Mouse (Mus musculus): ENCODE data around the gene 5430427O19Rik. TPM values are rescaled to one million over a fixed set of nuclear protein-coding genes. Genes with fewer than 3 reads are reported as not detected.

The 5430427O19Rik gene
- not detected for polyA plus RNA-seq (2021)

DNA sequence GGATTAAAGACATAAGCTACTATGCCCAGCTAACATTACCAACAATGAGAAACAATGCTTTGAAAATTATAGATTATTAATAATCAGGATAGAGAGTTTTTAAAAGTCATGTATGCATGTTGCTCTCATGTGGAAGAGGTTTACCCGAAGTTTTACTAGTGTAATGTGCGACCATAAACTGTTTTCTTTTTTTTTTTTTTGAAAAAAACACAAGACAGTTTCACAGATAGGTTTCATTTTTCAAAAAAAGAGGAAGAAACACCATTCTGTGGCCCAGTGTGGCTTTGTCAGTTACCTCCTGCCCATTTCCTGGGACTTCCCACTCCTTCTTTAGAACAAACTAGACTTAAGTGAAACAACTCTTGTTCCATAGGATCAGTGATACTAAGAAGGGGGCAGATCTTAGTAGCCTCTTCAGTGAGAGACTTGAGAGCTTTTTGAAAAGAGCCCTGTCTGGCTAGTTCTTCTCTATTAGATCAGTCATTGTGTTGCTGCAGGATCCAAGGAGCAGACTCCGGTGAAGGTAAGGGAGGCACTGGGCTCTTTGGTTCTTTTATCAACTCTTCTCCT is at the start of gene 5430427O19Rik:
TSS of gene 5430427O19Rik (plus strand) at position 441 of the 570 bp plus-strand sequence.
- CTCF ChIA-PET = interaction anchor here (1.2 to 1.5 kb wide), 3 partner anchors 9 to 30 kb away, joined by 3 to 4 read pairs (median 3); no protein-coding TSS in a partner anchor
- DNase-seq (ENCODE audit: low read depth, low spot score) (no peak), ATAC-seq (no peak)

DNA sequence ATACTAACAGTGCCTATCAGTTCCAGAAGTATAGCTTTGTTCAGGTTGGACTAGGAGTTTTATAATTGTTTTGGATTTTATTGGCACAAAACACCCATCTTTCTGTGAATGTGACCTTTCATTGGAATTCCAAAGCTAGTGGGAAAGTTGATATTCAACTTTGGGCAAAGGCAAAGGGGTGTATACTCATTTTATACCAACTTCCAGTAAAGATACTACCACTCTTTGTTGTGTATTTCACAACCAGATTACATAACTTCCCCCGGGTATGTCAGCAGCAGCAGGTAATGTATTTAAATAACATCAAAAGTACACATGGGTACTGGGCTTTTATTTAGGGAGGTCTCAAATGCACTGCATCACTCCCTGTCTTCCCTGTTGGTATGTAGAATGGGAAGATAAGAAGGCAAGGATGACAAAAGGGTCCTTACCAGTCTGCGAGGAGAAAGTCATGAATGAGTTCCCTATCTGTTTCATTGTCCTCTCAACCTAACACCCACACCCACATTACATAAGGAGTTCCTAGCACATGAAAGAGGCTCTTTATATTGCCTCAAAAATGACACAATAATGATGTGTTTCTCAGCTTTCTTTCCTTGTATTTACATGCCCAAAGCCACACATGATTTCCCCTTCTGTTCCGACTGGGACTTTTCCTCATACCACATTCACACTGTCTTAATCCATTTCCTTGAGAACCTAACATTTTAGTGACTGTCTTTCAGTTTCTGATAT is 42.3 kb upstream of the 5430427O19Rik start:
- no peak for TF ChIP-seq CTCF (IDR thresholded peaks at IDR 0.05)
- H3K27me3 ChIP-seq = peaks cover 18% of the 10 kb centered on the region
- no peak for DNase-seq (ENCODE audit: low read depth, low spot score)
- ChIA-PET POLR2A (no interaction called here), CTCF (no interaction called here)
- no peak for ATAC-seq
- in situ Hi-C loops (cut with MboI; ENCODE audit: low pct_unique_long_range_greater_than_20kb) = no loop called here

More for the DNA sequence above, at the start of gene 5430427O19Rik:
- peaks cover 65% of the 10 kb centered on the region for H3K27me3 ChIP-seq
- POLR2A ChIA-PET = no interaction called here
- in situ Hi-C loops (cut with MboI; ENCODE audit: low pct_unique_long_range_greater_than_20kb) = loop anchor here (10.0 kb wide), 1 partner anchor 155 kb away; no protein-coding TSS in a partner anchor
- TF ChIP-seq CTCF (IDR thresholded peaks at IDR 0.05) = no peak

DNA sequence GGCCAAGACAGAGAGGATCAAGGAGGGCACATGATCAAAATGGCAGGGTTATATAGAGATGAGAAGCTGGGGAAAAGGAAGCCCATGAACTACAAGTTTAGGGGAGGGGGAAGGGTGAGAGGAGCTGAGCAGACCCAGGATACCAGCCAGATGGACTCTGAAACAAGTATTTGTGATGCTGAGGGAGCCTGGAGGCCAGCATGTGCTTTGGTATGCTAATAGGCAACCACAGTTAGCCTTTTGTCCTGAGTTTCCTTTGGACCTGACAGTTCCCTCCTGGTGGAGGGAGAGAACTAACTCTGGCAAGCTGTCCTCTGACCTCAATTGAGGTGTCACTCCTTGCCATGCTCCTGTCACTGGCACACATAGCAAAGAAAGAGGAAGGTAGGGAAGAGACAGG is 41.2 kb upstream of the 5430427O19Rik start:
- ChIA-PET CTCF (no interaction called here), POLR2A (no interaction called here)
- H3K27me3 ChIP-seq = peaks cover 18% of the 10 kb centered on the region
- no peak for DNase-seq (ENCODE audit: low read depth, low spot score)
- ATAC-seq = no peak
- no peak for TF ChIP-seq CTCF (IDR thresholded peaks at IDR 0.05)
- in situ Hi-C loops (cut with MboI; ENCODE audit: low pct_unique_long_range_greater_than_20kb) = no loop called here

DNA sequence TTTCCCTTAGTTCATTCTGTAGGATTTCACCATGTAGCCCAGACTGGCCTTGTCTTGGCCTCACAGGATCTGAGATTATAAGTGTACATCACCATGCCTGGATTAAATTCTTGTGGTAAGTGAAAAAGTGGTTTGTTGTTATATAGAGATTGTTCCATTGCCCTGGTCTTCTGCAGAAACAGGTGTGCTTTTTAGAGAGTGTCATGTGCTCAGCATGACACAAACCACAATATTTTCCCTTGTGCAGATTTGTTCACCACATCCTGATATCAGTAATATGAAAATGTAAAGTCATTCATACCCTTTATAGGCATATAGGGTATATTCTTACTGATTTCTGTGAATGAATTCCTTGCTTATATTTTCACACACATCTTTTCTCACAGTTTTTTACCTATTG is 31.0 kb upstream of the 5430427O19Rik start:
- POLR2A ChIA-PET = no interaction called here
- H3K27me3 ChIP-seq = peaks cover 3% of the 10 kb centered on the region
- ATAC-seq (no peak), DNase-seq (ENCODE audit: low read depth, low spot score) (no peak)
- CTCF ChIA-PET = interaction anchor here (1.0 kb wide), 1 partner anchor 31 kb away, joined by 3 read pairs; the partner anchor contains the start of gene 5430427O19Rik
- TF ChIP-seq CTCF (IDR thresholded peaks at IDR 0.05) = no peak
- in situ Hi-C loops (cut with MboI; ENCODE audit: low pct_unique_long_range_greater_than_20kb) = no loop called here

DNA sequence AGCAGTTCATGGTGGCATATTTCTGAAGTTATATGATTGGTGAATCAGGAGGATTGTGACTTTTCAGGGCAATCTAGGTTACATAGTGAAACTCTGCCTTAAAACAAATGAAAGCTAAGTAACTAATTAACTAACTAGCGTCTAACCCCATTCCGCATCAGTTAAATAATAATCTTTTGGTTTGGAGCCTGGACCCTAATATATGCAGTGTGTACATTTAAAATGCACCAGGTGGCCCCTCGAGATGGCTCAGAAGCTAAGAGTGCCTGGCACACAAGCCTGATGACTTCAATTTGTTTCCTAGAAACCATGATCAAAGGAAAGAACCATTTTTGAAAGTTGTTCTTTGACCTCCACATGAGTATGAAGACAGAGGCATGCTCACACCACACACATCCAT is 14.2 kb upstream of the 5430427O19Rik start:
- in situ Hi-C loops (cut with MboI; ENCODE audit: low pct_unique_long_range_greater_than_20kb) = no loop called here
- peaks cover 9% of the 10 kb centered on the region for H3K27me3 ChIP-seq
- ChIA-PET CTCF (no interaction called here), POLR2A (no interaction called here)
- DNase-seq (ENCODE audit: low read depth, low spot score) (no peak), ATAC-seq (no peak)
- TF ChIP-seq CTCF (IDR thresholded peaks at IDR 0.05) = no peak

DNA sequence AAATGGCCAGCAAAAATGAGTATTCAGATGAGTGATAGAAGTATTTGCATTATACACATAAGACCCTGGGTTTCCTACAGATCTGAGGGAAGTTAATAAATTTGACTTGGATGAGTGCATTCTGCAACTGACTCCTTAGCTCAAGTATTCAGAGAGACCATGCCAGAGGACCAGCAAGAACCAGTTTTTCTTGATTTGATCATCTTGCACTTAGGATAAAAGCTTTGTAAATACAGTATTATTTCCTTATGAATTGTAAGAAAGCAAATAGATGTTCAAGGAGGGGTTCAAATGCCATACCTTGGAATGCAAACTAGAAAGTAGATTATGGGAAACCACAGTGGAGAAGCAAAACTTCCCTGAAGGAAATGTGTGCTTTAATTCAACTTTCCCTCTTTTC is 13.0 kb upstream of the 5430427O19Rik start:
- in situ Hi-C loops (cut with MboI; ENCODE audit: low pct_unique_long_range_greater_than_20kb) = no loop called here

DNA sequence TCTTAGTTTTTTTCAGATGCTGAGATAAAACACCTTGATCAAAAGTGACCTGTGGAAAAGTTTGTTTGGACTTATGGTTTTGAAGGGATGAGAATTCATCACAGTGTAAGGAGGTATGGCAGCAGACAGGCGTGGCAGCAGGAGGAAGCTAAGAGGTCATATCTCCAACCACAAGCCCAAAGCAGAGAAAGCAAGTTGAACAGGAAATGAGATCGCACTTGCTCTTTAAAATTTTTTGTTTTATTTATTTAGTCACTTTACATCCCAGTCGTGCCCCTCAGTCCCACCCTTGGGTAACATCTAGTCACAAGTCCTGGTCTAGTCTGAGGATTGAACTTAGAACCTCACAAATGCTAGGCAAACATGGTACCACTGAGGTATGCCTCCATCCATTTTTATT is 2.1 kb upstream of the 5430427O19Rik start:
- CTCF ChIA-PET = no interaction called here
- H3K27me3 ChIP-seq = peaks cover 54% of the 10 kb centered on the region
- ATAC-seq = no peak
- DNase-seq (ENCODE audit: low read depth, low spot score) = no peak
- no peak for TF ChIP-seq CTCF (IDR thresholded peaks at IDR 0.05)
- POLR2A ChIA-PET = no interaction called here
- in situ Hi-C loops (cut with MboI; ENCODE audit: low pct_unique_long_range_greater_than_20kb) = no loop called here

More for the DNA sequence above, 13.0 kb upstream of the 5430427O19Rik start:
- ATAC-seq (no peak), DNase-seq (ENCODE audit: low read depth, low spot score) (no peak)
- ChIA-PET POLR2A (no interaction called here), CTCF (no interaction called here)
- TF ChIP-seq CTCF (IDR thresholded peaks at IDR 0.05) = no peak
- peaks cover 10% of the 10 kb centered on the region for H3K27me3 ChIP-seq

DNA sequence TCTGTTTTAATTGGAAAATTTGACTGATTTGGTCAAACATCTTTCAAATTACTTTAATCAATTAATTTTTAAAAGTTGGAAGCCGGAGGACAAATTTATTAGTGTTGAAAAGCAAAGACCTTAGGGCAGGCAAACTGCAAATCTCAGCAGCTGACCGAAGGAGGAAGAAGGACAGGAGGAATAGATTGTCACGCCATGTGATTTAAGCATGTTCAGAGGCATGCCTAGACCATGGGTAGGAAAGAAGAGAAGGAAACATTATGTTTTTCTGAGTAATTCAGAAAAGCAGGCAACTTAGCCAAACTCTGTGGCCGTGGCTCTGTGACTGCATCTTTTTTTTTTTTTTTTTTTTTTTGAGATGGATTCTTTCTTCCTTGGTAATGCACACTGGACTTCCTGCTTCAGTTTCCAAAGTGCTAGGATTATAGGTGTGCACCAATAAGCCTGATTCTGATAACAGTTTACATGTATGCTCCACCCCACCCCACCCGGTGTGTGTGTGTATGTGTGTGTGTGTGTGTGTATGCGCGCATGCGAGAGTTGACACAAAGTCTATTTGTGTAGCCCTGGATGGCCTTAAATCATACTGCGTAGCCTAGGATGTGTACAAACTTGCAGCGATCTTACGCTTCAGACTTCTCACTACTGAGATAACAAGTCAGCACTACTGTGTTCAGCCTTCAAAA is 1.4 kb downstream of the 5430427O19Rik start:
- DNase-seq (ENCODE audit: low read depth, low spot score) (no peak), ATAC-seq (no peak)
- in situ Hi-C loops (cut with MboI; ENCODE audit: low pct_unique_long_range_greater_than_20kb) = loop anchor here (10.0 kb wide), 1 partner anchor 157 kb away; no protein-coding TSS in a partner anchor
- H3K27me3 ChIP-seq = peaks cover 58% of the 10 kb centered on the region
- TF ChIP-seq CTCF (IDR thresholded peaks at IDR 0.05) = no peak
- ChIA-PET POLR2A (no interaction called here), CTCF (interaction anchor here (1.4 kb wide), 1 partner anchor 14 kb away, joined by 3 read pairs; no protein-coding TSS in a partner anchor)

DNA sequence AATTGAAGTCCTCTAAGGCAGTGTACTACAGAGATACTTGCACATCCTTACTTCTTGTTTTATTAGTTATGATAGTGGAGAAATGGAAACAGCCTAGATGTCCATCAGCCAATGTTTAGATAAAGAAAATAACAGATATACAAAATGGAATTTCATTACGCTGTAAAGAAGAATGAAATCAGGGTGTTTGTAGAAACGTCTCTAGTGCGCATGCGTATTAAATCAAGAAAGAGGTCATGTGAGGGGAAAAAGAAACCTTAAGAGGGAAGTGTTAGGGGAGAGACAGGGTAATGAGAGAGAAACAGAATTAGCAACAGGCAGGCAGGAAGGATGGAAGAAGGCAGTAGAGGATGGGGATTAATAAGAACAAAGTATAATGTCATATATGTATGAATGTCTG is 4.2 kb downstream of the 5430427O19Rik start:
- no peak for ATAC-seq
- no peak for TF ChIP-seq CTCF (IDR thresholded peaks at IDR 0.05)
- POLR2A ChIA-PET = no interaction called here
- CTCF ChIA-PET = no interaction called here
- in situ Hi-C loops (cut with MboI; ENCODE audit: low pct_unique_long_range_greater_than_20kb) = loop anchor here (10.0 kb wide), 1 partner anchor 160 kb away; no protein-coding TSS in a partner anchor
- no peak for DNase-seq (ENCODE audit: low read depth, low spot score)
- peaks cover 65% of the 10 kb centered on the region for H3K27me3 ChIP-seq

DNA sequence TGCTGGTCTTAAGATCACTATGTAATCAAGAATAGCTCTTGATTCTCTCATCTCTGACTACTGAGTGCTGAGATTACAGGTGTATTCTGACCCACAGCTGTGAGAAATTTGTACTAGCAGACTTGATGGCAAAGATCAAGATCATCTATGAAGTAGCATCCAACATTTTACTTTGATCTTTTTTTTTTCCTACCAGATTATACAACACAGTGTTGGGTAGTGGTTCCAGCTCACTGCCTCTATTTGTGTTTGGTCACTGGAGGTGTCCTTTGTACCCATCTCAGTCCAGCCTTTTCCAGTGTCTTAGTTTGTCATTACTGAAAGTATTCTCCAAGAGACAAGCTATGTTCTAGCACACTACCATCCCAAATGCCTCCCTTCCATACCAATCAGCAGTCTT is 5.8 kb downstream of the 5430427O19Rik start:
- H3K27me3 ChIP-seq = peaks cover 65% of the 10 kb centered on the region
- ChIA-PET POLR2A (no interaction called here), CTCF (no interaction called here)
- TF ChIP-seq CTCF (IDR thresholded peaks at IDR 0.05) = no peak
- ATAC-seq = no peak
- in situ Hi-C loops (cut with MboI; ENCODE audit: low pct_unique_long_range_greater_than_20kb) = loop anchor here (5.0 to 10.0 kb wide), 2 partner anchors 161 to 199 kb away; no protein-coding TSS in a partner anchor
- no peak for DNase-seq (ENCODE audit: low read depth, low spot score)

DNA sequence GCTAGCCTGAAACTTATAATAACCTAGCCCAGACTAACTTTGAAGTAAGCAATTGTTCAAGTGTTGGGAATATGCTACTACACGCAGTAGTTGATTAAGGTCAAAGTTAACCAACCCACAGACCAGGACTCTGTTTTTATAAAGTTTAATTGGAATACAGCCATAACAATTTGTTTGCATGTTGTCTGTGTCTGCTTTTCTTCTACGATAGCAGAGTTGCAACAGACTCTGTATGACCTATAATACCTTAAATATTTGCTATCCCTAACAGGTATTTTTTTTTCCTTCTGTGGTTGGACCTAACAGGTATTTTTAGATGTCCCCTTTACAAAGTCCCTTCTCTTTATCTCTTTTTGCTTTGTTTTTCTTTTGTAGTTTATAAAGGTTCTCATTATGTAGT is 7.6 kb downstream of the 5430427O19Rik start:
- DNase-seq (ENCODE audit: low read depth, low spot score) (no peak), ATAC-seq (no peak)
- no peak for TF ChIP-seq CTCF (IDR thresholded peaks at IDR 0.05)
- H3K27me3 ChIP-seq = peaks cover 51% of the 10 kb centered on the region
- ChIA-PET CTCF (no interaction called here), POLR2A (no interaction called here)
- in situ Hi-C loops (cut with MboI; ENCODE audit: low pct_unique_long_range_greater_than_20kb) = loop anchor here (5.0 to 10.0 kb wide), 2 partner anchors 163 to 200 kb away; no protein-coding TSS in a partner anchor

Measured in Patski (cell line).